Mouse (Mus musculus) B cell, adult 67 days (primary cell): Measurements from ENCODE around the gene Dchs2. TPM values are rescaled to one million over a fixed set of nuclear protein-coding genes. Genes with fewer than 3 reads are reported as not detected.

ENCODE experiments used
- total RNA-seq, 2 experiments: library from RNA; stranded (reverse); gene quantifications; 4 replicates each; pipeline ENCODE4 v1.2.4; 2023

The Dchs2 gene
- not detected for total RNA-seq

DNA sequence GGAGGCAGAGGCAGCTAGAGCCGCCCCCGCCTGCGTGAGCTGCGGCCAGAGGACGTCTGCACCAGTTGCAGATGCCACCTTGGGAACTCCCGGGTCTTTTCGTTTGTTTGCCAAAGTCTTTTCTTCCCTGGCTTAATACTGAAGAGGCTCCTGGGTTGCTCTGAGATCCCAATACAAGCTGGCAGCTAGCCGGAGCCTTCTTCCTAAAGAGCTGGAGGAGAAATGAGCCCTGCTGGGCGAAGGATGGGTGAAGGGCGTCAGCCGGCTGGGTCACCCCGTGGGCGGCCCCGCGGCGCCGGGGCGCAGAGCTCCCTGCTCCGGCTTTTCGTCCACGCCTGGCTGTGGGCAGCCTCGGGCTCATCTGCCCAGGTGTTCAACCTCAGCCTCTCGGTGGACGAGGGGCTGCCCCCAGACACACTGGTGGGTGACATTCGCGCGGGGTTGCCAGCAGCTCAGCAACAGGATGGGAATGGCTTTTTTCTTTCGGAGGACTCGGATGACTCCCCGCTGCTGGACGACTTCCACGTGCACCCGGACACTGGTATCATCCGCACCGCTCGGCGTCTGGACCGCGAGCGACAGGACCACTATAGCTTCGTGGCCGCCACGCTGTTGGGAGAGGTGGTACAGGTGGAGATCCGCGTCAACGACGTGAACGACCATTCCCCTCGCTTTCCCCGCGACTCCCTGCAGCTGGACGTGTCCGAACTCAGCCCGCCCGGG is at the start of gene Dchs2:
TSS of gene Dchs2 (plus strand) at position 223 of the 723 bp plus-strand sequence.

Other genes with a start within 250 kb of the Dchs2 start
- gene Lrat, start 224.0 kb upstream of the Dchs2 start, total RNA-seq, result not detected
- not detected for gene Fgg, start 120.2 kb upstream of the Dchs2 start, total RNA-seq
- gene Fga, start 101.9 kb upstream of the Dchs2 start, total RNA-seq, result not detected
- not detected for gene Fgb, start 78.1 kb upstream of the Dchs2 start, total RNA-seq
- gene Plrg1, start 72.4 kb upstream of the Dchs2 start, total RNA-seq, result 10 to 100 TPM; 69.0 to 69.7 TPM